Mouse (Mus musculus): ENCODE results near the gene Gzmb. TPM values are rescaled to one million over a fixed set of nuclear protein-coding genes. Genes with fewer than 3 reads are reported as not detected.

Gzmb gene
- polyA plus RNA-seq (2012; rRNA removed), result 0.06 TPM in 1 of 2 replicates, not detected in the other

GRCm38 (mm10) chr14:56262153-56262552 is at the start of gene Gzmb:
Gene Gzmb, minus strand, starts transcription at chr14:56262260.

GRCm38 (mm10) chr14:56234556-56234955 is 27.5 kb downstream of the Gzmb start, which contains the start of gene Gzmc:
Gene Gzmc, minus strand, starts transcription at chr14:56234656.

GRCm38 (mm10) chr14:56211317-56211716 is 50.7 kb downstream of the Gzmb start, which contains the start of gene Gzmf:
Gene Gzmf, minus strand, starts transcription at chr14:56211417.

Other genes starting within 250 kb of the Gzmb start
- gene Mcpt1, start 244.3 kb downstream of the Gzmb start, polyA plus RNA-seq (2012; rRNA removed), result not detected in 2 replicates
- not detected in 2 replicates for gene Mcpt9, start 231.8 kb downstream of the Gzmb start, polyA plus RNA-seq (2012; rRNA removed)
- gene Mcpt2, start 220.2 kb downstream of the Gzmb start, polyA plus RNA-seq (2012; rRNA removed), result not detected in 2 replicates
- not detected in 2 replicates for gene Mcpt4, start 199.9 kb downstream of the Gzmb start, polyA plus RNA-seq (2012; rRNA removed)
- gene Mcpt8, start 177.0 kb downstream of the Gzmb start, polyA plus RNA-seq (2012; rRNA removed), result not detected in 2 replicates
- 0.10 and 0.19 TPM in 2 replicates for gene Ctsg, start 159.7 kb downstream of the Gzmb start, polyA plus RNA-seq (2012; rRNA removed)
- gene Gzme, start 141.6 kb downstream of the Gzmb start, polyA plus RNA-seq (2012; rRNA removed), result not detected in 2 replicates
- gene Gzmd, start 129.7 kb downstream of the Gzmb start, polyA plus RNA-seq (2012; rRNA removed), result not detected in 2 replicates
- 0.06 TPM in 1 of 2 replicates, not detected in the other for gene Gzmg, start 102.7 kb downstream of the Gzmb start, polyA plus RNA-seq (2012; rRNA removed)
- gene Gzmn, start 87.7 kb downstream of the Gzmb start, polyA plus RNA-seq (2012; rRNA removed), result not detected in 2 replicates
- not detected in 2 replicates for gene Gzmf, start 50.8 kb downstream of the Gzmb start, polyA plus RNA-seq (2012; rRNA removed)
- gene Gzmc, start 27.6 kb downstream of the Gzmb start, polyA plus RNA-seq (2012; rRNA removed), result not detected in 2 replicates
- gene Atp12a, start 102.8 kb upstream of the Gzmb start, polyA plus RNA-seq (2012; rRNA removed), result 0.02 and 0.04 TPM in 2 replicates
- gene Rnf17, start 140.3 kb upstream of the Gzmb start, polyA plus RNA-seq (2012; rRNA removed), result 1.7 and 1.8 TPM in 2 replicates

Measured in central nervous system, embryonic 11.5 days (tissue).